Mouse (Mus musculus) neural tube, embryonic 12.5 days (tissue): Measurements from ENCODE around the gene Gm20547. TPM values are rescaled to one million over a fixed set of nuclear protein-coding genes. Genes with fewer than 3 reads are reported as not detected.
"Not testable (repeated sequence)": the region's sequence is repeated elsewhere in the genome, so short reads cannot be mapped to it uniquely, and the experiment has no call there.

ENCODE experiments used
- ATAC-seq: fragments of 200-750 bp; cut with Nextera tagmentation; 2 replicates; pipeline ENCODE4 v1.8.0; 2017; ENCODE audit warnings: low read depth, mild to moderate bottlenecking, moderate TSS enrichment, moderate library complexity; ENCODE audit not compliant: low FRiP score
- H3K27ac ChIP-seq: fragments of 300-500 bp; sonication (generic); 2 replicates; pipeline ENCODE4 v1.5.1; 2016
- H3K27me3 ChIP-seq: fragments of 300-500 bp; sonication (generic); replicated peaks from 2 replicates; pipeline ENCODE4 v1.6.1; 2016; ENCODE audit warnings: mild to moderate bottlenecking
- H3K36me3 ChIP-seq: fragments of 300-500 bp; sonication (generic); 2 replicates; pipeline ENCODE4 v1.6.1; 2016; ENCODE audit warnings: mild to moderate bottlenecking
- H3K4me1 ChIP-seq: fragments of 300-500 bp; sonication (generic); 2 replicates; pipeline ENCODE4 v1.6.1; 2016
- H3K4me2 ChIP-seq: fragments of 300-500 bp; sonication (generic); replicated peaks from 2 replicates; pipeline ENCODE4 v1.6.1; 2016; ENCODE audit warnings: mild to moderate bottlenecking
- H3K4me3 ChIP-seq: fragments of 300-500 bp; sonication (generic); 2 replicates; pipeline ENCODE4 v1.5.1; 2016
- H3K9ac ChIP-seq: fragments of 300-500 bp; sonication (generic); 2 replicates; pipeline ENCODE4 v1.6.1; 2016; ENCODE audit warnings: mild to moderate bottlenecking
- H3K9me3 ChIP-seq: fragments of 300-500 bp; sonication (generic); 2 replicates; pipeline ENCODE4 v1.6.1; 2016; ENCODE audit warnings: mild to moderate bottlenecking
- WGBS: fragments of 180-500 bp; shearing (Covaris S2); methylation state at CpG from one replicate; pipeline ENCODE4 v1.1.7; 2016; 5-methylcytosine and 5-hydroxymethylcytosine counted together
- polyA plus RNA-seq: library from polyadenylated mRNA; unstranded; fragments of >200 nt; fragmentation: Nextera tagmentation; extraction: Ambion mirVana; gene quantifications from 2 replicates; pipeline ENCODE4 v1.2.1, GENCODE M21; 2016

The Gm20547 gene
- polyA plus RNA-seq, 1 experiment from 2014 or later = not detected

GRCm38 (mm10) chr17:34847192-34847591 lies 34.6 kb downstream of the Gm20547 start:
- peaks cover 60% of the 10 kb centered on the region for H3K36me3 ChIP-seq
- H3K4me3 ChIP-seq = no peak overlapping the region
- no peak for ATAC-seq
- H3K9me3 ChIP-seq = no peaks in the 10 kb centered on the region
- 90% methylated on average over 6 of the region's 6 CpGs for WGBS
- no peak overlapping the region for H3K27ac ChIP-seq
- no peak overlapping the region for H3K9ac ChIP-seq
- peaks cover 18% of the 10 kb centered on the region for H3K4me1 ChIP-seq
- no peak overlapping the region for H3K4me2 ChIP-seq
- H3K27me3 ChIP-seq = no peaks in the 10 kb centered on the region

- no peaks in the 10 kb centered on the region for H3K9me3 ChIP-seq
- ATAC-seq = no peak
- H3K9ac ChIP-seq = no peak overlapping the region
- WGBS = 93% methylated on average over 13 of the region's 13 CpGs
- H3K4me1 ChIP-seq = peaks cover 7% of the 10 kb centered on the region
- no peak overlapping the region for H3K27ac ChIP-seq
- H3K27me3 ChIP-seq = no peaks in the 10 kb centered on the region
- H3K4me3 ChIP-seq = no peak overlapping the region
- H3K4me2 ChIP-seq = no peak overlapping the region
- H3K36me3 ChIP-seq = peaks cover 83% of the 10 kb centered on the region
These were observed 37.0 kb downstream of the Gm20547 start for GRCm38 (mm10) chr17:34844884-34845283.

GRCm38 (mm10) chr17:34840736-34841307 lies 41.0 kb downstream of the Gm20547 start:
- H3K27ac ChIP-seq = no peak overlapping the region
- ATAC-seq = no peak
- H3K27me3 ChIP-seq = no peaks in the 10 kb centered on the region
- WGBS = 85% methylated on average over 6 of the region's 6 CpGs
- peaks cover 73% of the 10 kb centered on the region for H3K36me3 ChIP-seq
- H3K9ac ChIP-seq = no peak overlapping the region
- H3K4me1 ChIP-seq = peaks cover 22% of the 10 kb centered on the region
- no peaks in the 10 kb centered on the region for H3K9me3 ChIP-seq
- no peak overlapping the region for H3K4me3 ChIP-seq
- no peak overlapping the region for H3K4me2 ChIP-seq

- no peak overlapping the region for H3K9ac ChIP-seq
- peaks cover 58% of the 10 kb centered on the region for H3K36me3 ChIP-seq
- peak overlapping the region; percentile 1; the same call in 1 of the 2 replicates for H3K4me3 ChIP-seq
- H3K9me3 ChIP-seq = no peaks in the 10 kb centered on the region
- no peak for ATAC-seq
- H3K4me2 ChIP-seq = peak overlapping the region; percentile 100; the same call in 1 of the 2 replicates
- H3K27me3 ChIP-seq = no peaks in the 10 kb centered on the region
- H3K4me1 ChIP-seq = peaks cover 26% of the 10 kb centered on the region
- WGBS = 92% methylated on average over 7 of the region's 7 CpGs
- no peak overlapping the region for H3K27ac ChIP-seq
These were observed 43.1 kb downstream of the Gm20547 start for GRCm38 (mm10) chr17:34838785-34839184.

- Histone ChIP-seq H3K4me2 (peak overlapping the region; percentile 100), H3K9ac (peak overlapping the region; percentile 75), H3K27me3 (no peaks in the 10 kb centered on the region), H3K4me3 (peak overlapping the region; percentile 81), H3K4me1 (peaks cover 26% of the 10 kb centered on the region), H3K36me3 (peaks cover 54% of the 10 kb centered on the region), H3K27ac (0 out of 2 replicates have a peak overlapping the region, but pooled peaks have one; percentile 37), H3K9me3 (no peaks in the 10 kb centered on the region)
- WGBS = 37% methylated on average over 43 of the region's 43 CpGs
- 0 out of 2 replicates have a peak, but pooled peaks have one; percentile 7 for ATAC-seq
These were observed 44.1 kb downstream of the Gm20547 start for GRCm38 (mm10) chr17:34837464-34838324.

- peak within 1 kb of the TSS; percentile 81 for H3K4me3 ChIP-seq
- peak within 1 kb of the TSS; percentile 37; the same call in 1 of the 2 replicates for H3K27ac ChIP-seq
- H3K36me3 ChIP-seq = peaks cover 52% of the 10 kb centered on the region
- peak within 1 kb of the TSS; percentile 75 for H3K9ac ChIP-seq
- ATAC-seq = peak; percentile 91
- under 1% methylated on average over 40 of the region's 40 CpGs for WGBS
- peaks cover 26% of the 10 kb centered on the region for H3K4me1 ChIP-seq
- no peaks in the 10 kb centered on the region for H3K27me3 ChIP-seq
- no peaks in the 10 kb centered on the region for H3K9me3 ChIP-seq
- H3K4me2 ChIP-seq = peak within 1 kb of the TSS; percentile 100
These were observed 45.0 kb downstream of the Gm20547 start, which contains the start of the genes Stk19 and Dxo for GRCm38 (mm10) chr17:34836856-34837221. Gene Stk19 (minus strand): TSS chr17:34836945. Gene Dxo (plus strand): TSS chr17:34837019.

- H3K4me1 ChIP-seq = peaks cover 26% of the 10 kb centered on the region
- no peaks in the 10 kb centered on the region for H3K27me3 ChIP-seq
- 0 out of 2 replicates have a peak overlapping the region, but pooled peaks have one; percentile 16 for H3K27ac ChIP-seq
- H3K36me3 ChIP-seq = peaks cover 51% of the 10 kb centered on the region
- peak overlapping the region; percentile 81 for H3K4me3 ChIP-seq
- H3K9me3 ChIP-seq = no peaks in the 10 kb centered on the region
- peak overlapping the region; percentile 100 for H3K4me2 ChIP-seq
- WGBS = 4% methylated on average over 48 of the region's 48 CpGs
- ATAC-seq = peak; percentile 85
- peak overlapping the region; percentile 74 for H3K9ac ChIP-seq
These were observed 45.5 kb downstream of the Gm20547 start for GRCm38 (mm10) chr17:34836155-34836855.

GRCm38 (mm10) chr17:34830776-34831175 lies 51.1 kb downstream of the Gm20547 start:
- H3K9ac ChIP-seq, H3K4me1 ChIP-seq, H3K4me3 ChIP-seq, ATAC-seq, H3K4me2 ChIP-seq, H3K27me3 ChIP-seq, H3K27ac ChIP-seq, H3K9me3 ChIP-seq: not testable (repeated sequence)
- WGBS = 85% methylated on average over 1 of the region's 1 CpGs
- H3K36me3 ChIP-seq = peaks cover 70% of the 10 kb centered on the region

- Histone ChIP-seq H3K9ac (no peak overlapping the region), H3K27ac (no peak overlapping the region), H3K36me3 (no peaks in the 10 kb centered on the region), H3K9me3 (no peaks in the 10 kb centered on the region), H3K4me2 (no peak overlapping the region), H3K4me1 (no peaks in the 10 kb centered on the region), H3K27me3 (no peaks in the 10 kb centered on the region), H3K4me3 (no peak overlapping the region)
- no peak for ATAC-seq
- WGBS = 73% methylated on average over 7 of the region's 7 CpGs
These were observed 66.9 kb downstream of the Gm20547 start for GRCm38 (mm10) chr17:34814818-34815370.

- WGBS = 63% methylated on average over 12 of the region's 12 CpGs
- not testable (repeated sequence) for H3K9me3 ChIP-seq, H3K27me3 ChIP-seq, H3K36me3 ChIP-seq, H3K4me3 ChIP-seq, H3K27ac ChIP-seq, H3K4me2 ChIP-seq, ATAC-seq, H3K4me1 ChIP-seq, H3K9ac ChIP-seq
These were observed 68.1 kb downstream of the Gm20547 start for GRCm38 (mm10) chr17:34813747-34814146.

- no peak overlapping the region for H3K9ac ChIP-seq
These were observed 70.6 kb downstream of the Gm20547 start for GRCm38 (mm10) chr17:34811275-34811674.

GRCm38 (mm10) chr17:34810811-34811210 lies 71.0 kb downstream of the Gm20547 start:
- H3K9me3 ChIP-seq, H3K4me3 ChIP-seq, H3K4me1 ChIP-seq, H3K27me3 ChIP-seq, ATAC-seq, H3K4me2 ChIP-seq, H3K9ac ChIP-seq, H3K27ac ChIP-seq, H3K36me3 ChIP-seq: not testable (repeated sequence)
- WGBS = 84% methylated on average over 8 of the region's 8 CpGs

More at GRCm38 (mm10) chr17:34811275-34811674, 70.6 kb downstream of the Gm20547 start:
- H3K27me3 ChIP-seq = no peaks in the 10 kb centered on the region
- no peaks in the 10 kb centered on the region for H3K36me3 ChIP-seq
- no peaks in the 10 kb centered on the region for H3K4me1 ChIP-seq
- no peak for ATAC-seq
- no peaks in the 10 kb centered on the region for H3K9me3 ChIP-seq
- no peak overlapping the region for H3K27ac ChIP-seq
- no peak overlapping the region for H3K4me2 ChIP-seq
- H3K4me3 ChIP-seq = no peak overlapping the region
- WGBS = 72% methylated on average over 15 of the region's 15 CpGs
